Mouse (Mus musculus) thymus, postnatal 10 days (tissue): Measurements from ENCODE around the gene Uqcrc2.

ENCODE experiments used
- DNase-seq, 2 experiments: peaks; one replicate each; pipeline ENCODE4 v3.0.0; 2021; ENCODE audit warnings: low spot score in 2 of 2

The Uqcrc2 gene

DNA sequence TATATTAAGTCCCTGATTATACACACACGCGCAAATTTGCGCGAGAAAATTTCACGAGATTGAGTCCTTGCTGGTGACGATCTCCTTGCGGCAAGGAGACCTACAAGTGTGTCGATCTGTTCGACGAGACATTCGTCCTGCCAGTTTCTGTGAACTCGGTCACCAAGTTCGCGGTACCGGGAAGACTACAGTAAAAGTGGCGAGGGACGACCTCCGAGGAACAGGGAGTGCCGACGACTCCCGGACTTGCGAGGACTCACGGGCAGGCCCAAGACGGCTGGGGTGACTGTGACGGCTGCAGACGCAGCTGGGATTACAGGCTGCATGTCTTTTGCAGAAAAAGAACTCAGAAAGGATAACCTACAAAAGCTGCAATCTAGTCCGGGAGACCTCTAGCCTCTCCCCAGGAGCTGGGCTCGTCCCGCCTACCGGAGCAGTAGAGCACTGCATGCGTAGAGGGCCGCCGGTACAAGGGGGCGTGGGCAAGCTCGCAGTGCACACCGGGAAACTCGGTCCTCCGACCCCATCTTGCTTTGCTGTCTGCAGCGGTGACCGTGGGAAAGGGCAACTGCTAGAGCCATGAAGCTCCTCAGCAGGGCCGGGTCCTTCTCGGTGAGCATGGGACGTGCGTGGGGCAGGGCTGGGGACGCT is at the start of gene Uqcrc2:
Gene Uqcrc2, plus strand, starts transcription at position 466 of the 651 bp plus-strand sequence.
- peak; percentile 75 to 82 for DNase-seq

- no peak for DNase-seq
These were observed 37.7 kb upstream of the Uqcrc2 start for GRCm38 (mm10) chr7:120597203-120597743.

GRCm38 (mm10) chr7:120597744-120598243 is 37.2 kb upstream of the Uqcrc2 start:
- peak in 1 of 2 experiments; percentile 4 for DNase-seq

GRCm38 (mm10) chr7:120598355-120598754 is 36.6 kb upstream of the Uqcrc2 start:
- DNase-seq = no peak

- no peak for DNase-seq
These were observed 14.8 kb upstream of the Uqcrc2 start for GRCm38 (mm10) chr7:120620075-120620771.

- DNase-seq = no peak
These were observed 14.1 kb upstream of the Uqcrc2 start for GRCm38 (mm10) chr7:120620841-120621240.

GRCm38 (mm10) chr7:120632518-120632917 is 2.5 kb upstream of the Uqcrc2 start:
- peak in 1 of 2 experiments; percentile 9 for DNase-seq

DNA sequence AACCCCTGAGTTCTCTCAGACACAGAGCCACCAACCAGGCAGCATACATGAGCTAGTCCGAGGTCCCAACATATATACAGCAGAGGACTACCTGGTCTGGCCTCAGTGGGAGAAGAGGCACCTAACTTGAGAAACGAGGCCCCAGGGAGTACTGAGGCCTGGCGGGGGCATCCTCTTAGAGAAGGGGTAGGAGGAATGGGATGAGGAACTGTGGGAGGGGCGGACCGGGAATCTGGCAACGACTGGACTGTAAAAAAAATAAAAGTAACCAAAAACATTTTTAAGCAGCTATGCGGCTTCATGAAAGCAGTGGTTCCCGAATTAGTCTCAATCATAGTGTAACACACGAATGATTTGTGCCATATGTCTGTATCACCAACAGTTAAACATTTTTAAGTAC is 675 bp upstream of the Uqcrc2 start:
- DNase-seq = no peak

DNA sequence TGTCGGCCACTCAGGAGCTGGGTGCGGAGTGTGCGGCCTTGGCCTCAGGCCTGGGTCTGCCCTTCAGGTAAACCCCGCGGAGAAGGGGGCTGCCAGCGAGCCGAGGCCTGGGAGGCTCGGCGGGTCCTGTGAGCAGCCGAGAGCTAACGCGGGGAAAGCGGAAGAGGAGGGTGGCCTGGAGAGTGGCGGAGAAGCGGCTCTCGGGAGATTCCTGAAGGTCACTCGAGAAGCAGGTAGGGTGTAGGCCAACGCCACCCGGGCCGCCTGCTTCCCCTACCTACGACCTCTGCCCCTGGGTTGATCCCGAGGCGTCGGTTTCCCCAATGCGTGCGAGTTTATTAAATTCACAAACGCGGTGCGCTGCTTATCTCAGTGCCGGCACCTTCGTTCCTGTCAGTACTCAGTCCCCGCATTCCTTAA is 396 bp downstream of the Uqcrc2 start:
- no peak for DNase-seq

DNA sequence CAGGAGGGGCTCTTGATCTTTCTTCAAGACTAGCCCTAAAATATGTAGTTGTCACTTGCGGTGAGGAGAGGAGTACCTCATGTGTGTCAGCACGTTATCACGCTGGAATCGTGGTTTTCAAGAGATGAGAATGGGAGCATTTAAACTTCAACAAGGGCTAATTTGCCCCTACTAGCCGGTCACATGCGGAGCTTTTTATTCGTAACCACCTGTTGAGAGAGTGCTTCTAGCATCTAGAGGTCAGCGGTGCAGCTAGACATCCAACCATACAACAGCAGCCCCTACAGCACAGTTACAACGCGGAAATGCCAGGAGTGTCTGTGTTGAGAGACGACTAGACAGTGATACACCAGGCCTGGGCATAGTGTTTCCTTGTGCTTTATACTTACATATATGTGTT is 845 bp downstream of the Uqcrc2 start:
- peak in 1 of 2 experiments; percentile 11 for DNase-seq

GRCm38 (mm10) chr7:120643217-120643616 is 8.2 kb downstream of the Uqcrc2 start:
- DNase-seq = no peak

GRCm38 (mm10) chr7:120647849-120648248 is 12.9 kb downstream of the Uqcrc2 start:
- no peak for DNase-seq

- no peak for DNase-seq
These were observed 27.1 kb downstream of the Uqcrc2 start for GRCm38 (mm10) chr7:120662079-120662478.

DNA sequence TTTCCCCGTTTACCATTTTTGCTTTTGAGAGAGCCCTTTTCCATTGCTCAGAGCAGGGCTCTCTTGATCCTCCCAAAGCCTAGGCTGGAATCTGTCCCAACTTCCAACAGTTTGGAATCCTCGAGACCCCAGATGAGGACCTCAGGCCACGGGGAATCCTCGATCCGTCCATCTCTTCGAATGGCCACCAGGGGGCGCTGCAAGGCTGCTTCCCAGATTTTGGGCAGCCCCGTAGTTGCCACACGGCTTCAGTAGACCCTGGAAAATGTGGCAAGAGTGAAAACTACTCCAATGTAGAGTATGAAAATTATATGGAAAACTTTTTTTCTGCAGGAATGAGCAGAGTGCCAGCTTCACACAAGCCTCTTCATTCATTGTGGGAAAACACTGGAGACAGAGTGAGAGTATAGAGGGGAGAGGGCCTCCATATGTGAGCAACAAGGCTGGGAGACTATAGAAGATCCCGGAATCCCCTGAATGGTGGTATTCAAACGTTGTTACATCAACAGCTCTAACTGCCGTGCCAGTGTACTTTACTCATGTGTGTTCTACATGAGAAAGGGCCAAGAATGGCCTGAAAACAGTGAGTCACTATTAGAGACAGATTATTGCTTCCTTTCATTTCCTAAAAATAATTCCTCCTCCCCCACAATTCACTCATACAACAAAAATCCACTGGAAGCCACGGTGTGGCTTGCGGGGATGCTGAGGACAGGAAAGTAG is 35.3 kb downstream of the Uqcrc2 start, which contains the start of gene Pdzd9:
Gene Pdzd9, minus strand, starts transcription at position 191 of the 723 bp plus-strand sequence.
- peak; percentile 25 to 74 for DNase-seq

DNA sequence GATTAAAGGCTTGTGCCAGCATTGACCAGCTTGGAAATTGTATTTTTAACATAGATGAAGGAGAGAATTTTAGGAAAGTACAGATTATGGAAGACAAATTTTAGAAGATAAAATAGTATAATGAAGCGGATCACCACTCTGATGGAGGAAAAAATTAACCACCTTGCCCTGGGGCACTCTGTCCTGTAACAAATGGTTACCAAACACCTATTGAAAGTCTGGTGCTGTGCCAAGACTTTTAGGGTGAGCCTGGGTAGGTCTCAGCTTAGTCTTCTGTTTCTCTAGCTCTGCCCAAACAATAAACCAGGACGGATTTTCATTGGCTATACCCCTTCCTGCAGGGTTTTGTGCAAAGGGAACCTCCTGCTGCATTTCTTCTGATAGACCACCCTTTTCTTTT is 36.3 kb downstream of the Uqcrc2 start:
- DNase-seq = no peak

- peak; percentile 47 to 77 for DNase-seq
These were observed 42.1 kb downstream of the Uqcrc2 start, which contains the start of gene Mosmo for GRCm38 (mm10) chr7:120677001-120677643. TSS of gene Mosmo (plus strand) at chr7:120677618.

GRCm38 (mm10) chr7:120677764-120678531 is 43.0 kb downstream of the Uqcrc2 start:
- peak; percentile 33 to 52 for DNase-seq

- no peak for DNase-seq
These were observed 44.0 kb downstream of the Uqcrc2 start for GRCm38 (mm10) chr7:120679023-120679422.

- no peak for DNase-seq
These were observed 47.0 kb downstream of the Uqcrc2 start for GRCm38 (mm10) chr7:120682002-120682401.

DNA sequence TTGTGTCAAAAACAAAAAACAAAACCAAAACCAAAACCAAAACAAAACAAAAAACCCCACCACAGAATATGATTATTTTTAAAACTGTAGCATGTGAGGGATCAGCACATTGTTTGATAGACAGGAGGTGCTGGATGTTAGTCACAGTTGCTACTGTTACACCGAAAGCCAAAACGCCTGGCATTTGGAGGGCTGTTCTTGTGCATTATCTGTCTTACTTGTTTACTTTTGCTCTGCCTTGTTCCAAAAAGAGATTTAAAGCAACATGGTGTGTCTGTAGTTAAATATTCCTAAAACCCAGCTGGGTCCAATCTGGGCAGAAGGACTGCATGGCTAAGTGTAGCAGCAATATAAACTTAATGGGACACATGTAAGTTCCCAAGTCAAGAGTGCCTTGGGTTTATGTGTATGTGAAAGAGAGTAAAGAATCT is 49.8 kb downstream of the Uqcrc2 start:
- no peak for DNase-seq

DNA sequence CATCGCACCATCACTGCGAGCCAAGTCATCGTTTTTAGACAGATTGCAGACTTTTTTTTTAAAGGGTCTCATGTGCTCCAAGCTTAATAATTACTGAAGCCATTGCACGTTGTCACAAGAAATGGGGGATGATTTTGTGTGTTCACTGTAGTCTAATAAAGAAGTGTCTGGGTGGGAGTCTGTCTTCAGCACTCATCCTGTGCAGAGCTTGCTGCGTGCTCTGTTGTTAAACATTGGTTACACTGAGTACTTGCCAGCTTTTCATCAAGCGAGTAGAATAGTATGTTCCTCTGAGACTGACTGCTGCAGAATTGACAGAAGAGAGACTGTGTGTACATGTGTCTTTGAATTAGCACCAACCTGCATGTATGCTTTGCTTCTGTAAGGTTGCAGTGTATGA is 50.3 kb downstream of the Uqcrc2 start:
- no peak for DNase-seq
